Mouse (Mus musculus) frontal cortex, postnatal 14 days (tissue): ENCODE results near the gene Sgms1.
A peak's percentile ranks its signal among the peaks of the same experiment; 100 is the strongest.

ENCODE experiments used
- DNase-seq, 2 experiments: peaks; one replicate each; pipeline ENCODE4 v3.0.0; 2022; ENCODE audit warnings: low spot score in 2 of 2

Sgms1 gene

GRCm38 (mm10) chr19:32179514-32179913 lies 210.0 kb downstream of the Sgms1 start:
- no peak for DNase-seq

- DNase-seq: no peak
These were observed 211.4 kb downstream of the Sgms1 start for GRCm38 (mm10) chr19:32178161-32178560.

- DNase-seq: no peak
These were observed 213.1 kb downstream of the Sgms1 start for GRCm38 (mm10) chr19:32176458-32176857.

- DNase-seq: no peak
These were observed 213.5 kb downstream of the Sgms1 start for GRCm38 (mm10) chr19:32175991-32176390.

GRCm38 (mm10) chr19:32175013-32175412 lies 214.5 kb downstream of the Sgms1 start:
- DNase-seq: no peak

GRCm38 (mm10) chr19:32174561-32174960 lies 215.0 kb downstream of the Sgms1 start:
- DNase-seq: no peak

GRCm38 (mm10) chr19:32173522-32174184 lies 215.9 kb downstream of the Sgms1 start:
- DNase-seq: no peak

- no peak for DNase-seq
These were observed 217.0 kb downstream of the Sgms1 start for GRCm38 (mm10) chr19:32172511-32172981.

GRCm38 (mm10) chr19:32171981-32172380 lies 217.5 kb downstream of the Sgms1 start:
- DNase-seq: no peak

- peak in 1 of 2 experiments; percentile 57 for DNase-seq
These were observed 219.6 kb downstream of the Sgms1 start for GRCm38 (mm10) chr19:32169634-32170540.

GRCm38 (mm10) chr19:32168031-32168430 lies 221.5 kb downstream of the Sgms1 start:
- no peak for DNase-seq

GRCm38 (mm10) chr19:32166823-32167605 lies 222.5 kb downstream of the Sgms1 start:
- DNase-seq: no peak

GRCm38 (mm10) chr19:32165711-32166110 lies 223.8 kb downstream of the Sgms1 start:
- no peak for DNase-seq

- no peak for DNase-seq
These were observed 225.4 kb downstream of the Sgms1 start for GRCm38 (mm10) chr19:32164128-32164527.

- DNase-seq: no peak
These were observed 229.6 kb downstream of the Sgms1 start for GRCm38 (mm10) chr19:32159944-32160343.

GRCm38 (mm10) chr19:32159168-32159567 lies 230.3 kb downstream of the Sgms1 start:
- no peak for DNase-seq

GRCm38 (mm10) chr19:32157045-32157444 lies 232.5 kb downstream of the Sgms1 start:
- no peak for DNase-seq

GRCm38 (mm10) chr19:32152529-32152928 lies 237.0 kb downstream of the Sgms1 start:
- no peak for DNase-seq

GRCm38 (mm10) chr19:32148710-32149109 lies 240.8 kb downstream of the Sgms1 start:
- no peak for DNase-seq

GRCm38 (mm10) chr19:32142383-32142782 lies 247.1 kb downstream of the Sgms1 start:
- DNase-seq: no peak

GRCm38 (mm10) chr19:32138361-32139088 lies 251.0 kb downstream of the Sgms1 start:
- no peak for DNase-seq
